Mouse (Mus musculus): ENCODE data around the gene Htt.

The Htt gene

DNA sequence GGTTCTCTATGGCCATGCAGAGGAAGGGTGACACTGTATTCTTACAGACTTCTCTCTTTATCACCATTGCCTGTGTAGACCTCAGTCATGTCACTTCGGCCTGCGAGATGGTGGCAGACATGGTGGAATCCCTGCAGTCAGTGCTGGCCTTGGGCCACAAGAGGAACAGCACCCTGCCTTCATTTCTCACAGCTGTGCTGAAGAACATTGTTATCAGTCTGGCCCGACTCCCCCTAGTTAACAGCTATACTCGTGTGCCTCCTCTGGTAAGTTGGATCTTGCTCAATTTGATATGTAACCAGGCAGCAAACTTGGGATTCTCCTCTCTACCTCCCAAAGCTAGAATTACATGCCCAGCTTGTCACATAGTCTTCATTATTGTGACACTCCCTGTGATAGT, 127.7 kb downstream of the Htt start:
- no peak for DNase-seq (ENCODE audit: low spot score)

DNA sequence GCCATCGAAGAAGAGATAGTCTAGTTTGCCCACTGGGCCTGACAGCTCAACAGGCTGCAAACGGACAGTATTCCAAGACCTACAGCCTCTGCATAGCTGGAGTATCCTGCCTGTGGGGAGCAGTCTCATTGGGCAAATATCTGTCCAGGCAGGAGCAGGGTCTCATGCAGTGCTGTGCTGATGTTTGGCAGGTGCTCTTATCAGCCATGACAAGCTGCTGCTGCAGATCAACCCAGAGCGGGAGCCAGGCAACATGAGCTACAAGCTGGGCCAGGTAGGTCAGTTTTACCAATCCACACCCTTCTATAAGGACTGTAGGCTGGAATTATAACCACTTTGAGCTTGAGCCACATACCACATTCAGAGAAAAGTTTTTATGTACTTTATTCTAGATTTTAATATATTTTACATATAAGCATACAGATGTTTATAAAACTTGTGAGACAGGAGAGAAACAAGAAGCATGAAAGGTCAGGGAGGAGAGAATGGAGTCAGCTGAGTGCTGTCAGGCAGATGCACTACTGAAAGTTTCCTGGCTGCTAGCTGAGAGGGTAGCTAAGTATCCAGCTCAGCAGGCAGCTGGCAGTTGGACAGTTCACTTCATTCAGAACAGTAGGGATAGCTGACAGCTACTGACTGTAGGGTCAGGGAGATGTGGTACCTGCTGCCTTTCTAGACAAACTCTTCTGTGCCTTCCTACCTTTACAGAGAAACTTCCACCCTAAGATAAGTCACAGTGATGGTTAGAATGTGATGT, 135.3 kb downstream of the Htt start:
- DNase-seq (ENCODE audit: low spot score) = no peak

DNA sequence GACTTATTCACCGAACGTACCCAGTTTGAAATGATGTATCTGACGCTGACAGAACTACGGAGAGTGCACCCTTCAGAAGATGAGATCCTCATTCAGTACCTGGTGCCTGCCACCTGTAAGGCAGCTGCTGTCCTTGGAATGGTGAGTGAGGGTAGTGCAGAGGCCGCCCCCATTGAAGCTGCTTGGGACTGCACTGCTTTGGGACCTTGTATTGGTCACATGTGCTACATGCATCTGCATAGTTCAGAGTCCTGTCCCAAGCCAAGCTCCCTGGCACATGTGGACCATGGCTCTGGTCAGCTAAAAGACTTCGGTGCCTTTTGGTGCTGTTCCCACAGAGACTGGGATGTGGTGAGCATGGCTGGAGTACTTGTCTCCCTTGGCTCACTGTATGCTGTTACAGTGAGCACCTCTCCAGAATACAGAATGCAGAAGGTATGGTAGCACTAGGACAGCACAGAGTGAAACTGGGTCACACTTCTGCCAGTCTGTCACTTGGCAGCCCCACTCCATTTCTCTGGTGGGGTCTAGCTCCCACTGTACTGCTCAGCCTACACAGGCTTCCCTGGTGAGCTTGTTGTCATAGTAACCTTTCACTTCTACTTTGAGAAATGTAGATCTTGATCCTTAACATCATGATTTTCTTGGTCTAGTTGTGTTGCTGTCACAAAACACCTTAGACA, 138.4 kb downstream of the Htt start:
- DNase-seq (ENCODE audit: low spot score) = no peak

DNA sequence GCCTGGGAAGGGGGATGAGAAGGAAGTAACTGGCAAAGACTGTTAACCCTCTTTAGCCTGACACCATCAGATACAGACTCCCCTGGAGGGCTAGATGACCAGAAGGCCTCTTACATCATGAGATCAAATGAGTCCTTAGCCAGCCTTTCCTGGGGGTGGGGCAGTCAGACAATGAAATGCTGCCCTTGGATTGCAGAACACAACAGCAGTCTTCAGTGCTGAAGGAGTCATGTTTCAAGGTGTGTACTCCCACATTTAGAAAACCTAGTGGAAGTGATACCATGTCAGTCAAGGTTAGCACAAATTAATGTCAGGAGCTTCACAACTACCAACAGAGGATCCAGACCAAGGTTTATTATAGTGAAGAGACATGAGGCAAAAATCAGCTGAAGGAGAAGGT, 140.8 kb downstream of the Htt start:
- no peak for DNase-seq (ENCODE audit: low spot score)

DNA sequence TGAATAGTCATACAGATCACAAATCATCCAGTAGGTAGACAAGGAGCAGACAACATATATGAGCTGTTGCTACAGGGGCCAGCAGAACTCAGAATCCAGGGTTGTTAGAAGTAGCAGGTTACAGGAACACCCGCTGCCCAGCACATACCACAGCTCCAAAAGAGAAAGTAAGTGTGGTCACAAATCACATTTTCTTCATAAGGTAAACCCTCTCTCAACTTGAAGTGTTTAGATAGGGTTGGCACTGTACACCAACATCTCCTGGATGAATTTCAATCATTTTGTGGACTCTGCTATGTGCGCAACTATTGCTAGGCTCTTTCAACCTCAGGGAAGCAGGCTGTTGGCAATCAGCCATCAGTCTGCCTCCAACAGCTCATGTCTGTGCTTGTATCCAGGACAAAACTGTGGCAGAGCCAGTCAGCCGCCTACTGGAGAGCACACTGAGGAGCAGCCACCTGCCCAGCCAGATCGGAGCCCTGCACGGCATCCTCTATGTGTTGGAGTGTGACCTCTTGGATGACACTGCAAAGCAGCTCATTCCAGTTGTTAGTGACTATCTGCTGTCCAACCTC, 141.4 kb downstream of the Htt start:
- DNase-seq (ENCODE audit: low spot score) = peak; percentile 85

DNA sequence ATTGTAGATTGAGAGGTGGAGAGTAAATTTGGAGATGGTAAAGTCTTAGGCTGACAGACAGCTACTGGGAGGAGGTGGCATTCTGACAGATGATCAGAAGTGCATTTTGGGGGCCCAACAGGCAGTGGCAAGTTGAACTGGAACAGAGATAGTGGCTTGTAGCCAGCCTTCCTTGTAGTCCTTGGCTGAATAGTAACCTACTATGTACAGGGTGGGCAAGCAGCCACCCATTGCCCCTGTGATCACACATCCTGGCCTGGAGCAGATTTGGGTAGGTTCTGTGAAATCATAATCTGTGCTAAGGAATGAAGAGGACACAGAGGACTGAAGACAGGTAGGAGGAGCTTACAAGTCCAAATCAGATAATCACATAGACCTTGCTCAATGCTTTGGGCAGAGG, 142.9 kb downstream of the Htt start:
- DNase-seq (ENCODE audit: low spot score) = no peak

DNA sequence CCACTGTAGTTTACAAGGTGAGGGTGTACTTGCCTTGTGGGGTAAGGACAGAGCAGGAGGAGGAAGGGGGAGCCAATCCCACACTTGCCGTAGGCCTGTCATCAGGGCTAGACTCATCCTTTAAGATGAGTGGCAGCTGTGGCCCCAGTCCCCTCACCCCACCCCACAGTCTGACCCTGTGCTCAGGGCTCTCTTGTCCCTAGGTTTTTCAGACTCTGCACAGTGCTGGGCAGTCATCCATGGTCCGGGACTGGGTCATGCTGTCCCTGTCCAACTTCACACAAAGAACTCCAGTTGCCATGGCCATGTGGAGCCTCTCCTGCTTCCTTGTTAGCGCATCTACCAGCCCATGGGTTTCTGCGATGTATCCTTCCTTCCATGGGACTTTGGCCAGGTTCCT, 145.7 kb downstream of the Htt start:
- DNase-seq (ENCODE audit: low spot score) = no peak

DNA sequence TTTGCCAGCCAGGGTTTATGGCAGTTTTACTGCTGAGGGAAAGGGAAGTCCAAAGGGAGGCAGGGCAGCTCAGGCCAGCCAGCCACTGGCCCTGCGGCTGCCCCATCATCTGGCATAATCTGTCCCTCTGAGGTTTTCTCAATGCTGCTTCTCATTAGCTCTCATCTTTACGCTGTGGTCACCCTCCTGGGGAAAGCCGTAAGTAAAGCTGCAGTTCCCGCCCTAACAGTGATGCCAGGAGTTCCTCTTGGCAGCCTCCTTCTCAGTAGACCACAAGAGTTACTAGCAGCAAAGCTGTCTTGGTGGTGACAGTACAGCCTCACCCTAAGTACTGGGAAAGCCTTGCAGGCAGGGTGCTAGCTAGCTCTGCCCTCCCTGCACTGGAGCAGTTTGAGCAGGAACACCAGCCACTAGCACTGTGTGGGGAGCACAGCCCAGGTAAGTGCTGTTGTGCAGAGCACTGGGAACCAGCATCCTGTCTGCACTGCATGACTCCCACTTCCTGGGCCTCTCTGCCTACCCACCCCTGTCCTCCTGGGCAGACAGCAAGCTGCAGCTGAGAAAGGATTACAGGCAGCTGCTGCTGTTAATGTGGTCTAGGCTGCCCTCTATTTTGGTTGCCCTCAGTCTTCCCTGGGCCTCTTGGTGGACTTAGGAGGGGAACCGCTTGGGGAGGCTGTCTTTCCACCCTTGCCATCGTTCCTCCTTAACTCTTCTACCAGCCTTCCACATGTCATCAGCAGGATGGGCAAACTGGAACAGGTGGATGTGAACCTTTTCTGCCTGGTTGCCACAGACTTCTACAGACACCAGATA, 146.6 kb downstream of the Htt start, which contains the start of gene Msantd1:
Gene Msantd1 (plus strand): TSS at position 103 of the 816 bp plus-strand sequence.
- DNase-seq (ENCODE audit: low spot score) = no peak

DNA sequence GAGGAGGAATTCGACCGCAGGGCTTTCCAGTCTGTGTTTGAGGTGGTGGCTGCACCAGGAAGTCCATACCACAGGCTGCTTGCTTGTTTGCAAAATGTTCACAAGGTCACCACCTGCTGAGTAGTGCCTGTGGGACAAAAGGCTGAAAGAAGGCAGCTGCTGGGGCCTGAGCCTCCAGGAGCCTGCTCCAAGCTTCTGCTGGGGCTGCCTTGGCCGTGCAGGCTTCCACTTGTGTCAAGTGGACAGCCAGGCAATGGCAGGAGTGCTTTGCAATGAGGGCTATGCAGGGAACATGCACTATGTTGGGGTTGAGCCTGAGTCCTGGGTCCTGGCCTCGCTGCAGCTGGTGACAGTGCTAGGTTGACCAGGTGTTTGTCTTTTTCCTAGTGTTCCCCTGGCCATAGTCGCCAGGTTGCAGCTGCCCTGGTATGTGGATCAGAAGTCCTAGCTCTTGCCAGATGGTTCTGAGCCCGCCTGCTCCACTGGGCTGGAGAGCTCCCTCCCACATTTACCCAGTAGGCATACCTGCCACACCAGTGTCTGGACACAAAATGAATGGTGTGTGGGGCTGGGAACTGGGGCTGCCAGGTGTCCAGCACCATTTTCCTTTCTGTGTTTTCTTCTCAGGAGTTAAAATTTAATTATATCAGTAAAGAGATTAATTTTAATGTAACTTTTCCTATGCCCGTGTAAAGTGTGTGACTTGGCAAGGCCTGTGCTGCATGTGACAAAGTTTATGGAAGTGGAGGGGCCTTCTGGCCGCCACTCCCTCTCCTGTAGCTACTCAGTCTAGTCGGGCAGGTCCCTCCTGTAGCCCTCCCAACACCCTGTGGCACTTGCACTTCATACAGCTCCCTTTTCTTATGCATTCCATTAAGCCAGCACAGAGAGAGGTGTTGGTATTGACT, 147.4 kb downstream of the Htt start:
- DNase-seq (ENCODE audit: low spot score) = peak; percentile 20

DNA sequence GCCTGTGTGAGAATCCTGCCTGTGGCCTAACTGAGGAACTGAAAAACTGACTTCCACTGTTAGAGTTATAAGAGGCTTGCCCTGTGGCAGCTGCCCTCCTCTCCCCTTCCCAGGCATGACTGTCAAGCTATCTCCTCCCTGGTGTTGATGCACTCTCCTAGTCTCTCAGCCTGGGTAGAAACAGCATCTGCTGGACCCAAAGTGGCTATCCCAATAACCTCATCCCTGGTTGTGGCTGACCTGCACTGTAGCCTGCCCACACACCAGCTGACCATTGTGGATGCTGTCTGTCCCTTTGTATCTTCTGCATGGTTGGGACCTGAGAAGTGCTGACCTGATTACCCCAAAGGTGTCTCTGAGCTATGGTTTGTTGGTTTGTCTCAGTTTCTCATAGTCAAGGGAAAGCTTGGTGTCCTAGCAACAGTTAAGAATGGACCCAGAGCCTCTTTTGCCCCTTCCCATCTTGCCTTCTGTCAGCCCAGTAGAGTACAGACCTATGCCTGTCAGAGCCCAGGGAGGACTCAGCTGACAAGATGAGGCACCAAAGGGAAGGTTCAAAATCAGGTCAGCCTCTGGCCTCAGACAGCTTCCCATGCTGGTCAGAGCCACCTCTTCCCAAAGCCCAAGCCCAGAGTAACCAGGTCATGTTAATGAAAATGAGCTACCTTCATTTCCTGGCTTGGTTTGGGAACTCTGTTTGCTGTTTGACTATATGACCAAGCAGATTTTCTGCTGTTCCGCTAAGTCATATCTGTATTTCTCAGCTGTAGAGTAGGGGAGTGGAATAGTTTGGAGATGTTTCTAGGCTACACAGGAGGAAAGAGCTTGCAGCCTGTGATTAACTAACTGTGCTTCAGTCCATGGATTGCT, 148.3 kb downstream of the Htt start:
- DNase-seq (ENCODE audit: low spot score) = no peak

DNA sequence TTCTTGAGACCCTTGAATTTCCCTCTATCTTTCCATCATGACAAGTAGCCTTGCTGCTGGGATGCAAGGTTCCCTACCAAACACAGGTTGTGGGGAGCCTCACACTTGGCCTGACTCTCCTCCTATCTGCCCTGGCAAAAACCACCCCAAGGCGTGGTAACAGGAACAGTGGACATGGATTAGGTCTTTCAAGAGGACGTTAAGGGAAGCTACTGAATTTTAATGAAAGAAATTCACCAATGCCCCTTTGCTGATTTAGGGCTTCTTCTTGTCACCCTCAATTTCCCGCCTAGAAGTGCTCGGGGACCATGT, 148.9 kb downstream of the Htt start:
- no peak for DNase-seq (ENCODE audit: low spot score)

DNA sequence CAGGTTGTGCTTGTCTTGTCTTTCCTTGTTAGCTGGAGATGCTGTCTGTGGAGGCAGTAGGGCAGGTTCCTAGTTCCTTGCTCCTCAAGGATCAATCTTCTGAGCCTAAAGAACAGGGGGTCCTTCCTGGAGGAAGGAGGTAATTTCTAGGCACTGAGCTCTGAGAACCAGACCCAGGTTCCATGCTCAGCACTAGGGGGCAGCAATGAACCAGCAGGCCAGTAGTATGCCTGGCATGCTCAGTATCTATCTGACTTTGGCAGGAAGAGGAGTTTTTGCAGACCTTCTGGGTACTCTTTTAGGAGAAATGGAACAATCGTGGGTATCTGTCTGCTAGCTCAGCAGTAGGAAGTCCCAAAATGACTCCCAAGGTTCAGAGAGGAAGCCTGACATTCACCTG, 154.3 kb downstream of the Htt start:
- peak; percentile 80 for DNase-seq (ENCODE audit: low spot score)

DNA sequence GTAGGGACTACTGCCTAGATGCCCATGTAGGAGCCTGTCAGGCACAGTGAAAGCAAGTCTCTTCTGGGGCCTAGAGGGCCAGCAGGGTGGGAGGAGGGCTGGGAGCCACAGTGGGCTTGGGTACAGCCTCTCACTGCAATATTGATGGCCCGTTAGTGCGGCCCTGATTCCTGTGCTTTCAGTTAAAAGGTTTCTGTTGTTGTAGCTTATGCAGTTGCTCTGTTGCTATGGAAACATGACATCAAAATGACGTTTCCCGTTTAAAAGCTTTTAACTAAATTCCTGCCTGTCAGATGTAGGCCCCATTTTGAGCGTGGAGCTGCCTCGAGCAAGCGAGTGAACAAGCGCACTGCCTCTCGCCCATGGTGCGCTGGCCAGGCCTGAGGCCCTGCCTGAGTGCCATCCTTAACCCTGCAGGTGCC, 155.7 kb downstream of the Htt start:
- no peak for DNase-seq (ENCODE audit: low spot score)

DNA sequence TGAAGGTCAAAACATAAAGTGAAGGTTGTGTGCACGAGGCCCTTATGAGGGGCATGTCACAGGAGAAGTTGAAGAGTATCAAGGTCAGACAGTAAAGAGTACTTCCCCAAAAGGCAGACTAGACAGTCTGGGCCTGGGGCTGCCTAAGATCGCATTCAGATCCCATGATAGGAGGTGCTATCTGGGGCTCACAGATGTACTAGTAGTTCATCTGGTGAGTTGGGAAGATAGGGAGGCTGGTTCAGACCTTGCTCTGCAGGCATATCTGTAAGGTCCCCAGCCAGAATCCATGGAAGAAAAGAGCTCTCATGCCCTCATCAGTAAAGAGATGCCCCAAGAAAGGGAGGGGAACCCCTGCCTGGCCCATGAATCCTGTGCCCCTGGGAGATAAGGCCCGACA, 157.2 kb downstream of the Htt start:
- DNase-seq (ENCODE audit: low spot score) = no peak

DNA sequence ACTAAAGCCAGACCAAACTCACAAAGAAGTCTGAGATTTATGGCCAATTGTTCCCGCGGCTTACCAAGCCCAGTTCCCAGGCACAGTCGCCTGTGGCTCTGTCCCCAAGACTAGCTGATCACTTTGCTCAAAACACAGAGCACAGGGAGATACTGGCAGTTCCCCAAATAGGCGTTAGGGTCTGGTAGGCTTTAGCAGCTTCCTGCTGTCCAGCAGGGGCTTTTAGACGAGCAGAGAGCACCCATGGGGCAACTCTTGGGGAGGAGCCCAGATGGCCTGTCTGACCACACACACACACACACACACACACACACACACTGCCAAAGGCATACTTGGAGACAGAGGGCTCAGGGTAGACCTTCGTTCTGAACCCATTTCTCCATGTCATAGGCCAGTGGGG, 161.0 kb downstream of the Htt start:
- no peak for DNase-seq (ENCODE audit: low spot score)

DNA sequence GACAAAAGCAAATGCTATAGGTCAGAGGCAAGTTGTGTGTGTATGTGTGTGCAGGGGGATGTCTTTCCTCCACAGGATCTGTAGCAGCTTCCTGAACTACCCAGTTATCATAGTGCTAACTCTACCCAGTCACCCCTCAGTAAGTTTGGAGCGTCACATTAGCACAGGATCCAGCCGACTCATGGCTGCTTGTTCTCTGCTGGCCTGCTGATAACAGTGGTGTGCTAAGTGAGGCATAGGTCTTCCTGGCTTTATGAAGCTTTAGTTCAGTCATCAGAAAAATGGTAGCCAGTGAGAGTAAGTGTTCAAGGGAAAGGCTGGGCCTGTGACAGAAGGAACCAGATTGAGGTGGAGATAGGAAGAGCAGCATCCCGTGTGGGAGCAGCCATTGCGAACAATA, 162.4 kb downstream of the Htt start:
- no peak for DNase-seq (ENCODE audit: low spot score)

DNA sequence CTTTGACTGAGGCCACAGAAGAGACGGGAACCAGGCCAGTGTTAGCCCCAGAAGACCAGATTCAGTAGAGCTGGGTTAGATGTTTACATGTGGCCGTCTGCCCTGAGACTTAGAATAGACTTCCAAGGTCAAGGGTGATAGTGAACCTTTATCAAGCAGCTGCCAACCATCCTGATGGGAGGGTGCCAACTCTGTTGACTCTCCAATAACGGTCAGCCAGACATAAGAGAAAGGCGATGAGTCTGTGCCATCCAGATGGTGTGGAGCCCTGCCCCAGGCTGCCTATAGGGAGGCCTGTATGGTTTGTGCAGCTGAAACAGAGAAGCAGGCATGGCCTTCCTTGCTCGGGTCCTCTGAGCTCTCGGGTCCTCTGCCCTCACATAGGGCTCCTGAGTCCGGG, 163.0 kb downstream of the Htt start:
- DNase-seq (ENCODE audit: low spot score) = no peak

DNA sequence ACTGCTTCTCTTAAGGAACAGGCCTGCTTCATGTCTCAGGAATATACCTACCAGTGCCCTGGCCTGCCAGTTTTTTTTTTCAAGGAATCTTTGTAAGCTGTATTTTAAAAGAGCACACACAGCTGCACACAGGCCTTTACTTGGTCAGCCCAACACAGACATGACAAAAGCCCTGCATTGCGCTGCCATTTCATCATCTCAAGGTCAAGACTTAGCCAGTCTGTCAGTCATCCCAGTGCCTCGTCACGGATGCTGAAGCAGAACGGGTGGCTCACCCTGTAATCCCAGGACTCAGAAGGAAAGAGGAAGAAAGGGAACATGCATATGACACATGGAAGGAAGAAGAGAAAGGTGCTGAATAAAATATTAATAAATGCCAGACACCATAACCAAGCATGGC, 166.1 kb downstream of the Htt start:
- no peak for DNase-seq (ENCODE audit: low spot score)

DNA sequence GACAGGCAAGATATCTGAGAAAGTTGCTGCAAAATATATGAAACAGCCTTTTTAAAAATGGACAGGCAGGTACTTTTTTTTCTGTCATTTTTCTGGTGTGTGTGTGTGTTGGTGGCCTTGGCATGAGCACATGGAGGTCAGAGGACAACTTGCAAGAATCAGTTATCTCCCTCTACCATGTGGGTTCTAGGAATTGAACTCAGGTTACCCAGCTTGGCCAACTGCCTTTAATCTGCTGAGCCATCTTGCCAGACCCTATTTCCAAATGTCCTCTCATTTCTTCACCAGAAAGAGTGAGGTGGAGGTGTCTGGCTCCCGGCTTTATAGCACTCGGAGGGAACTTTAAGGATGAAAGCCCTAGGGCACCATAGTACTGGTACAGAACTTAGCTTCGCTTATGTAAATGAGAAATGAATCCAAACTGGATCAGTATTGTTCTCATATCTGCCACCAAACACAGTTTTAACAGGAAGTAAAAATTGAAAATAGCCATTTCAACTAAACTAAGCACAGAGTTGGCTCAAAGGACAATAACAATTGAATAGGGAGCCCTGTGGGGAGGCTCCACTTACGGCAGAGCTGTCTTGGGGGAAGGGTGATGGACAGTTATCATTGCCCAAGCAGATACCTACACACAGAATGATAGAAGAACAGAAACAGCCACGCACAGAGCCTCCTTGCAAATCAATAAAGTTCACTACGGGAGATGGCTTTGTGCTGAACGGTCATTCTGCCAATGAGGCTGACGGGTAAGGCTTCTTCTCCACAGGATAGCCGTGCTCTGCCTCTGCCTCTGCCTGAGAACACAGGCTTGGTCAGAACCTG, 168.8 kb downstream of the Htt start:
- DNase-seq (ENCODE audit: low spot score) = no peak

DNA sequence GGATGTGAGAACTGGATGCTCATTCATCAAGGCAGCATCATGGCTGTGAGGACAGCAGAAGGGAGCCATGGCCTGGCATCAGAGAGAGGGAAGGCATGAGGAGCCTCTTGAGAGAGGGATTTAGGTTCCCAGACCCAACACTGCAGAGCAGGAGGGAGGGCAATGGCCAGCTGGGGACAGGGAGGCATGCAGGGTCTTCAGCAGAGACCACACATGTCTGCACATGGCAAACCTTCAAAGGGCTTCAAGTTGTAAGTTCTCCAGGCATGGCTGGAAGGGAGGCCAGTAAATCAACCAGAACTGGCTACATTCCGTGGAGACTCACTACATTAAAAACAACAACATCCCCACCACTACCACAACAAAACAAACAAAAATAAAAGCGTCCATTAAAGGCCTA, 169.6 kb downstream of the Htt start:
- no peak for DNase-seq (ENCODE audit: low spot score)

All from urinary bladder, postnatal 14 days (tissue).